Mouse (Mus musculus): ENCODE data around the gene Fbxl21. TPM values are rescaled to one million over a fixed set of nuclear protein-coding genes. Genes with fewer than 3 reads are reported as not detected.

The Fbxl21 gene
- 0.92 and 0.99 TPM in 2 replicates for polyA plus RNA-seq (2015; fragmentation: Nextera tagmentation; extraction: Ambion mirVana)

DNA sequence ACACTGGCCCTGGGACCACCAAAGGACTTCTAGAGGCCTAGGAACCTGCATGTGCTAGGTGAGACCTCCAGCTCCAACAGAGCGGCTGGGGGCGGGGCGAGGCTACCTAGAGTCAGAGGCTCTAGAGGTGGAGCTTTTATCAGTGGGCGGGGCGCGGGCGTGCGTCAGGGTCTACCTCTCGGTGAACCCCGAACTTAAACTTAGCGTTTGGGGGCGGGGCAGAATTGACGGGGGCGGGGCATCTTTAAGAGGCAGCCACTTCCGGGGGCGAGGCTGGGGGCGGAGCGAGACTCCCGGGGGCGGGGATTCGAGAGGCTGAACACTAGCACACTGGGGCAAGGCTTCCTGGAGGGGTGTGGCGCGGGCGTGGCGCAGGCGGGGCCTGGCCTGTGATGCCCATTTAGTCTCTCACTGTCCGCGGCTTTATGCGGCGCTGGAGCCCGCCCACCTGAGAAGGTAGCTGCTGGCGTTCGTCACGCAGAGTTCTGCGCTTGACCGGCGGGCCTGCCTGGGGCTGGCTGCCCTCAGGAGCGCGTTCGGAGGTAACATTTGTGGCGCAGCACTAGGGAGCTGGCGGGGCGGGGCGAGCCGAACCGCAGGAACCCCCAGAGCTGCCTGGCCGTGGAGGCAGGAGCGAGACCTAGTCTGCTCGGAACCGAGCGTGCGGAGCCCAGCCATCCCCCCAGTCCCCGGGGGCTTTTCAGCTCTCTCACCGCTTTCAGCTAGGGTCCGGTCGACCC, at the start of gene Fbxl21:
Fbxl21 (plus strand) TSS at position 392 of the 740 bp plus-strand sequence.
- under 1% methylated on average over 56 of the region's 56 CpGs for WGBS
- Histone ChIP-seq H3K36me3 (no peaks in the 10 kb centered on the region), H3K27ac (0 out of 2 replicates have a peak within 1 kb of the TSS, but pooled peaks have one; percentile 16), H3K9ac (peak within 1 kb of the TSS; percentile 66), H3K4me2 (peak within 1 kb of the TSS; percentile 93), H3K4me3 (peak within 1 kb of the TSS; percentile 70), H3K4me1 (replicated peaks) (peaks cover 5% of the 10 kb centered on the region), H3K27me3 (no peaks in the 10 kb centered on the region), H3K9me3 (replicated peaks) (no peaks in the 10 kb centered on the region)
- peak; percentile 98 for ATAC-seq (replicated peaks; ENCODE audit: insufficient number of reproducible peaks, insufficient read depth, low FRiP score, low read depth)

DNA sequence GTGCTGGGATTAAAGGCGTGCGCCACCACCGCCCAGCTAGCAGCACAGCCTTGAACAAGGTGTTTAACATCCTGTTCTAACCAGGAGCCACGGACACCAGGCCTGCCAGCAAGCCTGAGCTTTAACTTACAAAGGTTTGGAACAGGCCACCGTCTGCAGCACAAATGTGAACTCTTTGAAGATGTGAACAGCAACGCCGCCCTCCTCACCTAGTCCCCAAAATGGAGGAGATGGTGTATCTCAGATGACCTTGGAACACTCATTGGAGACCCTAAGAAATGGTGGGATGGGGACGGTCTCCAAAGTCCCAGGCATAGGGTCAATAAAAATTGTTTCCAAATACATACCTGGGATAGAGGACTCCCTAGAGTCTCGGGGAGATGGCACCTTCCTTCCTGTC, 49.6 kb upstream of the Fbxl21 start:
- H3K27me3 ChIP-seq = 0 out of 2 replicates have a peak, but pooled peaks cover 18% of the 10 kb centered on the region
- no peaks in the 10 kb centered on the region for H3K36me3 ChIP-seq
- no peak overlapping the region for H3K9ac ChIP-seq
- H3K4me2 ChIP-seq = no peak overlapping the region
- H3K4me3 ChIP-seq = no peak overlapping the region
- H3K9me3 ChIP-seq (replicated peaks) = no peaks in the 10 kb centered on the region
- WGBS = 83% methylated on average over 9 of the region's 9 CpGs
- no peak for ATAC-seq (replicated peaks; ENCODE audit: insufficient number of reproducible peaks, insufficient read depth, low FRiP score, low read depth)
- H3K4me1 ChIP-seq (replicated peaks) = peaks cover 5% of the 10 kb centered on the region
- H3K27ac ChIP-seq = no peak overlapping the region

DNA sequence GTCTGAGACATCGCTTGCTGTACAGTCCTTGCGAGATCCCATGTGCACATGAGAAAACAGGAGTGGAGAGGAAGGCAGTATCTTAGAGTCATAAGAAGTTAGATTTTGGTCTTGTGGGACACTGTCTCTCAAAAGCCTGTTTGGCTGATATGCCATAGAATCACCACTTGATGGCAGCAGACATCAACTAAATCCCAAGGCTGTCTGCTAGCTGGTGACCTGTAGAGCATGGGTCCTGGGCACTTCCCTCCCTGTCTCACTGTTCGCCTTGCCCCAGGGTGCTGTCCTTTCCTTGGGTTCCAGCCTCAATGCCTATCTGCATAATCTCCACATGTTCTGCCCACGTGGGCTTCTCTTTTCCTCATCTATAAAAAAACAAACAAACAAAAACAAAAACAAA, 46.9 kb upstream of the Fbxl21 start:
- H3K27ac ChIP-seq = no peak overlapping the region
- peak overlapping the region; percentile 27; the same call in 1 of the 2 replicates for H3K4me2 ChIP-seq
- no peaks in the 10 kb centered on the region for H3K9me3 ChIP-seq (replicated peaks)
- H3K36me3 ChIP-seq = no peaks in the 10 kb centered on the region
- H3K4me1 ChIP-seq (replicated peaks) = peaks cover 6% of the 10 kb centered on the region
- peaks cover 26% of the 10 kb centered on the region for H3K27me3 ChIP-seq
- WGBS = 21% methylated on average over 4 of the region's 4 CpGs
- no peak for ATAC-seq (replicated peaks; ENCODE audit: insufficient number of reproducible peaks, insufficient read depth, low FRiP score, low read depth)
- no peak overlapping the region for H3K9ac ChIP-seq
- H3K4me3 ChIP-seq = no peak overlapping the region

DNA sequence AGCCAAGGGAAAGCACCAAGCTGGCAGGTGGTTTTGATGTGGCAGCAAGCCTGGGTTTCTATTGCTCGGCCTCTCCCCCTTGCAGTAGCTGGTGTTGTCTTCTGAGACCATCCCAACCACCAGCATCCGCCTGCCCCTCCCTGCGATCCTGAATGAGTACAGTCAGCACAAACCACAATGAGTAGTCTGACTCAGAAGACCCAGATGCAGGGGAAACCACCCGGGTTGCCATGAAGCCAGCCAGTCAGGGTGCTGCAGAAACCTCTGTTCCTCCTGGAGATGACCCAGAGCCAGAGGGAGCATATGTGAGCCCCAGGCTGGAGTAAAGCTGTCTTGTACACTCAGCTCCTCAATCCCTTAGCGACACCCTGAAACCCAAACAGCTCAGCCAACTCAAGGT, 45.5 kb upstream of the Fbxl21 start:
- Histone ChIP-seq H3K27ac (no peak overlapping the region), H3K36me3 (no peaks in the 10 kb centered on the region), H3K4me1 (replicated peaks) (peaks cover 6% of the 10 kb centered on the region), H3K4me2 (no peak overlapping the region), H3K9ac (no peak overlapping the region), H3K4me3 (no peak overlapping the region), H3K27me3 (peaks cover 32% of the 10 kb centered on the region), H3K9me3 (replicated peaks) (no peaks in the 10 kb centered on the region)
- no peak for ATAC-seq (replicated peaks; ENCODE audit: insufficient number of reproducible peaks, insufficient read depth, low FRiP score, low read depth)
- 56% methylated on average over 5 of the region's 5 CpGs for WGBS

DNA sequence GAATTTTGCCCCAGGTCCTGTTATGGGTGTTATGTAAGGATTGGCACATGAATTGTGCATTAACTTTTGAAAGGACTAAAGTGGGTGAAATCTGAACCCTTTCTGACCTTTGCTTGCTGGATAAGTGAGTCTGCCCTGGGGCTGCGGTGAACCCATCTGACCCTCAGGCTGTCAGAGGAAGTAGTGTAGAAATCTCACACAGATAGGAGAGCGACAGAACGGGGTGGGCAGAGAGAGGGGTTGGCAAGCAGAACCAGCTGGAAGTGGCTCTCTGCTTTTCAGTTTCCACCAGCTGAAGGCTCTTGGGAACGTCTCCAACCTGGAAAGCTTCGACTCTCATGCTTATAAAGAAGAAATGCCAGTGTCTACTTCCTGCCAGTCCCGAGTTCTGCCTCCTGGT, 45.0 kb upstream of the Fbxl21 start:
- H3K36me3 ChIP-seq = no peaks in the 10 kb centered on the region
- H3K4me1 ChIP-seq (replicated peaks) = peaks cover 6% of the 10 kb centered on the region
- no peaks in the 10 kb centered on the region for H3K9me3 ChIP-seq (replicated peaks)
- H3K27me3 ChIP-seq = peaks cover 32% of the 10 kb centered on the region
- H3K4me3 ChIP-seq = no peak overlapping the region
- WGBS = 17% methylated on average over 6 of the region's 6 CpGs
- no peak overlapping the region for H3K27ac ChIP-seq
- no peak overlapping the region for H3K9ac ChIP-seq
- no peak overlapping the region for H3K4me2 ChIP-seq
- no peak for ATAC-seq (replicated peaks; ENCODE audit: insufficient number of reproducible peaks, insufficient read depth, low FRiP score, low read depth)

DNA sequence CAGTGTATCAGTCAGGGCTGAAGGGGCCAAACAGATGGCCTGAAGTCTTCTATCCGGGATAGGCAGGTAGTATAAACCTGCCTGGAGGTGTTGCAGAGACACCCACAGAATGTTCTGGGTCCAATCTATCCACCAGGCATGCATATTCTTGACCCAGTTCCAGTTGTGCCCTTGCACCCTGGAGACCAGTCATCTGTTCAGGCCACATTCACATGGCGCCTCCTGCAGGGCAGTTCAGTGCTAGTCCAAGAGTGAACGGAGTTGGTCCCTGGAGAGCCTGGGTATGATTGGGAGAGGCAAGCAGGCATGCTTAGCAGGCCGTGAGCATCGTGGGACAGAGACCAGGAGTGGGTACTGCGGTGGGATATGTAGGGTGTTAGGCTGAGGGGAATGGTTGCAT, 44.2 kb upstream of the Fbxl21 start:
- 77% methylated on average over 6 of the region's 6 CpGs for WGBS
- no peaks in the 10 kb centered on the region for H3K9me3 ChIP-seq (replicated peaks)

DNA sequence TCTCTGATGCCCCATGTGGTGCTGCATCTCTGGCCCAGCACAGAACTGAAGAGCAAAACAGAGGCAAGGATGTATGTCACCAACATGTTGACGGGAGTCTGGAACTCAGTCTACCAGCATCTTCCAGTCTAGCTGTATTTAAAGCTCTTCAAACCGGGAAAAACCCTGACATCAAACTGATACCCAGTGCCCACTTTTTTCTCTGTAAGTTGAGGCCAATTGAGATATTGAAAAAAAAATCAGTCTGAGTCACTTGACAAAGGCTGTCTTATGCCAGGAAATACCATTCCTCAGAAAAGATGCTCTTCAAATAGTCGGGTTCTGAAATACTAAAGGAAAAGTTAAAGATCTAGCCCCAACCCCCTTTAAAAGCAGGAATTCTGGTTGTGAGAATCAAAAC, 40.1 kb upstream of the Fbxl21 start, which contains the start of gene Il9:
Il9 (minus strand) TSS at position 101 of the 400 bp plus-strand sequence.
- peaks cover 6% of the 10 kb centered on the region for H3K4me1 ChIP-seq (replicated peaks)
- H3K4me3 ChIP-seq = no peak within 1 kb of the TSS
- no peak within 1 kb of the TSS for H3K9ac ChIP-seq
- H3K9me3 ChIP-seq (replicated peaks) = no peaks in the 10 kb centered on the region
- peaks cover 16% of the 10 kb centered on the region for H3K27me3 ChIP-seq
- no peak for ATAC-seq (replicated peaks; ENCODE audit: insufficient number of reproducible peaks, insufficient read depth, low FRiP score, low read depth)
- no peak within 1 kb of the TSS for H3K27ac ChIP-seq
- WGBS = 66% methylated on average over 3 of the region's 3 CpGs
- no peak within 1 kb of the TSS for H3K4me2 ChIP-seq
- no peaks in the 10 kb centered on the region for H3K36me3 ChIP-seq

More for the DNA sequence above, 44.2 kb upstream of the Fbxl21 start:
- peaks cover 6% of the 10 kb centered on the region for H3K4me1 ChIP-seq (replicated peaks)
- H3K27ac ChIP-seq = no peak overlapping the region
- no peak overlapping the region for H3K9ac ChIP-seq
- H3K4me2 ChIP-seq = no peak overlapping the region
- H3K4me3 ChIP-seq = no peak overlapping the region
- no peaks in the 10 kb centered on the region for H3K36me3 ChIP-seq
- ATAC-seq (replicated peaks; ENCODE audit: insufficient number of reproducible peaks, insufficient read depth, low FRiP score, low read depth) = no peak
- H3K27me3 ChIP-seq = peaks cover 28% of the 10 kb centered on the region

DNA sequence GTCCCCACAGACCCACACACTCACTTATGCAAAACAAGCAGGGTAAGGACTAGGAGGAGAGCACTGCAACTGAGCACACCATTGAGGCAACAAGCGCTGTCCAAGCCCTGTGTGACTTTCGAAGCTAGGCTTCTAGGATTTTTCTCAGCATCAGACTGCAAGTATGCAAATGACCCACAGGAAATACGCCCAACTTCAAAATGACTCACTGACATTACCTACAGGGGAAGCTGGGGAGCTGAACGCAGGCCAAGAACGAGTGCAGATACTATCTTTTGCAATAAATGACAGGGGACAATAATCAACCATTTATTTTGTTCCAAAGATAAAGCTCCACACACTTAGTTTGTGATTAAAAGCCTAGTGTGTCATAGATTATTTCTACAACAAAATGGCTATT, 34.3 kb upstream of the Fbxl21 start:
- Histone ChIP-seq H3K9ac (no peak overlapping the region), H3K4me1 (replicated peaks) (no peaks in the 10 kb centered on the region), H3K9me3 (replicated peaks) (no peaks in the 10 kb centered on the region), H3K27ac (no peak overlapping the region), H3K27me3 (no peaks in the 10 kb centered on the region), H3K4me3 (no peak overlapping the region), H3K36me3 (no peaks in the 10 kb centered on the region), H3K4me2 (no peak overlapping the region)
- 50% methylated on average over 5 of the region's 5 CpGs for WGBS
- ATAC-seq (replicated peaks; ENCODE audit: insufficient number of reproducible peaks, insufficient read depth, low FRiP score, low read depth) = no peak

DNA sequence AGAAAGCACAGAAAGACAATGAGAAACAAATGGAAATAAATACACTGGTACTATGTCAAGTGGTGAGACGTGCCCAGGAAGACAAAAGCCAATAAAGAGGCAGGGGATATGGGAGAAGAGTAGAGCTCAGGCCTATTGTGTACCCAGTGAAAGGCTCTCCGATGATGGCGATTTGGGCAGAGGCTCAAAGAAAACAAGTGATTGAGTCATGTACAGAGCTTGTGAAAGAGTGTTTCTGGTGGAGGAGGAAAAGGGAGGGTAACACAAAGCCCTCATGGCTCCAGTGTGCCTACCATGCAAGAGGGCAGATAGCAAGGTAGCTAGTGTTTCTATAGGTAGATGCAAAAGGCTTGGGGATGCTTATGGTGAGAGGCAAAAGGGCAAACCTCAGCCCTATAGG, 27.8 kb upstream of the Fbxl21 start:
- no peak for ATAC-seq (replicated peaks; ENCODE audit: insufficient number of reproducible peaks, insufficient read depth, low FRiP score, low read depth)
- Histone ChIP-seq H3K36me3 (no peaks in the 10 kb centered on the region), H3K4me1 (replicated peaks) (no peaks in the 10 kb centered on the region), H3K4me2 (no peak overlapping the region), H3K27me3 (no peaks in the 10 kb centered on the region), H3K4me3 (no peak overlapping the region), H3K9ac (no peak overlapping the region), H3K9me3 (replicated peaks) (no peaks in the 10 kb centered on the region), H3K27ac (no peak overlapping the region)
- 66% methylated on average over 3 of the region's 3 CpGs for WGBS

DNA sequence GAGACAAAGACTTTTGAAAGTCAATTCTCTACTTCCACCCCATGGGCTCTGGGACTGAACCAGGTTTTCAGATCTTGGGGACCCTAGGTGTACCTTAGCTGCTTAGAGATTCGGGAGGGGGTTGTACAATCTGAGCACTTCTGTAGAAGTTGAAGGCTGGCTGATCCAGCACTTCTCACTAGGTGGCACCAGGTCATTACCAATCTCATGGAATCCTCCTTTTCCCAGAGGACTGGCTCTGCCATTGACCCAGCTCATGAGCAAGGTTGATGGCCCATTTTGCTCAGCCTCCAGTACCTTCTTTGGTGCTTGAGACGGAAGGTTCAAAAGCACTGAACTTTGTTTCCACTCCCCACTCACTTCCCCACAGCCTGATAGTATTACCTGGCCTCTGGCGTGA, 22.1 kb upstream of the Fbxl21 start:
- Histone ChIP-seq H3K4me1 (replicated peaks) (no peaks in the 10 kb centered on the region), H3K27me3 (no peaks in the 10 kb centered on the region; the same call in 1 of the 2 replicates), H3K36me3 (no peaks in the 10 kb centered on the region), H3K27ac (no peak overlapping the region), H3K9me3 (replicated peaks) (no peaks in the 10 kb centered on the region), H3K9ac (no peak overlapping the region), H3K4me3 (no peak overlapping the region), H3K4me2 (no peak overlapping the region)
- WGBS = 56% methylated on average over 3 of the region's 3 CpGs
- ATAC-seq (replicated peaks; ENCODE audit: insufficient number of reproducible peaks, insufficient read depth, low FRiP score, low read depth) = no peak

DNA sequence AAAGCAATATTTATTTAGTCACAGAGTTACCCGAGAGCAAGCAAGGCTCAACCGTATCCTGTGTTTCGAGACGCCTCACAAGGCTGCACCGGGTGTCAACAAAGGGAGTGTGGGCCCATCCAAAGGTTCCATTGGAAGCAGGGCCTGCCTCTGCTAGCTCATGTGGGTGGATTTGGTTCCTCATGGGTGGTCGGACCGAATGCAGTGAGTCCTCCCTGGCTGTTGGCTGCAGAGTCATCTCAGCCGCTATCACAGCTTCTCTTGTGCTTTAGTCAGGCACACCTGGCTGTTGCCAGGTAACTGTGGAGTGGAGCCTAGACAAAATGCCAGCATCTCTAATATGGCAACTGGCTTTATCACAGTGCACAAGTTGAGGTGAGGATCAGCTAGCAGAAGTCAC, 21.6 kb upstream of the Fbxl21 start:
- H3K9me3 ChIP-seq (replicated peaks) = no peaks in the 10 kb centered on the region
- no peak overlapping the region for H3K4me3 ChIP-seq
- H3K27me3 ChIP-seq = no peaks in the 10 kb centered on the region; the same call in 1 of the 2 replicates
- no peaks in the 10 kb centered on the region for H3K4me1 ChIP-seq (replicated peaks)
- no peaks in the 10 kb centered on the region for H3K36me3 ChIP-seq
- H3K9ac ChIP-seq = no peak overlapping the region
- no peak overlapping the region for H3K4me2 ChIP-seq
- H3K27ac ChIP-seq = no peak overlapping the region
- WGBS = 77% methylated on average over 8 of the region's 8 CpGs
- no peak for ATAC-seq (replicated peaks; ENCODE audit: insufficient number of reproducible peaks, insufficient read depth, low FRiP score, low read depth)

DNA sequence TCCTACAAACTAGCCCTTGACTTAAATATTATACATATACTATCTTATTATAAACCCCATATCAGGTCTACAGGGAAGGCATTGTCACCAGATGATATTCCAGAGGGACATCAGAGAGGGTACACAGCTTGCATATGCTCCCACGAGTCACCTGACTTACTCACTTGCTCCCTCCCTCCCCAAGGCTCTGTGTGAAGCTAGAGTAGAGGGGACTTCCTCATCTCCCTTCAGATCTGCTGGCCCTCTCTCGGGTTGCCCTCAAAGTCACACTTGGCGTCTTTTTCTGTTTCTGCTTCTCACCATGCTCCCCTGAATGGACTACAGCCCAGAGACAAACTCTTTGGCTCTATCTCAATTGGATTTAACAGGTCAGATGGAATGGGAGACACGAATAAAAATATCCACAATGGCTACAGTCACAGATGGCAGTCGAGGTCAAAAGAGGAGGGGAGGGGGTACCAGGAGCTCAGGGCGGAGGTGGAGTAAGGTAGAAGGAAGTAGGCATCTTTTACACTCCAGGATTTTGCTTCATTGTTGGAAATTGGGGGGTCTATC, 20.3 kb upstream of the Fbxl21 start:
- H3K4me2 ChIP-seq = no peak overlapping the region
- 56% methylated on average over 6 of the region's 6 CpGs for WGBS
- ATAC-seq (replicated peaks; ENCODE audit: insufficient number of reproducible peaks, insufficient read depth, low FRiP score, low read depth) = no peak
- H3K4me1 ChIP-seq (replicated peaks) = no peaks in the 10 kb centered on the region
- no peak overlapping the region for H3K4me3 ChIP-seq
- H3K27me3 ChIP-seq = no peaks in the 10 kb centered on the region; the same call in 1 of the 2 replicates
- no peak overlapping the region for H3K9ac ChIP-seq
- no peaks in the 10 kb centered on the region for H3K9me3 ChIP-seq (replicated peaks)
- H3K27ac ChIP-seq = no peak overlapping the region
- no peaks in the 10 kb centered on the region for H3K36me3 ChIP-seq

All from heart, embryonic 15.5 days (tissue).